Mouse (Mus musculus): ENCODE data around the gene Gm17087.

Gene Gm17087

GRCm38 (mm10) chr17:8541974-8542538 is 24.7 kb downstream of the Gm17087 start:
- no peak for DNase-seq

GRCm38 (mm10) chr17:8538102-8538501 is 28.6 kb downstream of the Gm17087 start:
- DNase-seq: no peak

GRCm38 (mm10) chr17:8536522-8536921 is 30.2 kb downstream of the Gm17087 start:
- no peak for DNase-seq

- no peak for DNase-seq
Measured at GRCm38 (mm10) chr17:8533828-8534227, 32.9 kb downstream of the Gm17087 start.

- peak; percentile 57 to 58 for DNase-seq
Measured at GRCm38 (mm10) chr17:8532609-8533008, 34.1 kb downstream of the Gm17087 start.

GRCm38 (mm10) chr17:8528641-8529040 is 38.1 kb downstream of the Gm17087 start:
- DNase-seq: peak; percentile 43 to 46

- peak; percentile 61 to 66 for DNase-seq
Measured at GRCm38 (mm10) chr17:8526815-8527261, 39.9 kb downstream of the Gm17087 start.

- peak; percentile 56 to 66 for DNase-seq
Measured at GRCm38 (mm10) chr17:8525971-8526740, 40.6 kb downstream of the Gm17087 start.

- peak; percentile 64 to 75 for DNase-seq
Measured at GRCm38 (mm10) chr17:8525225-8525721, 41.5 kb downstream of the Gm17087 start, which contains the start of gene Pde10a. Pde10a (plus strand) TSS chr17:8525372.

GRCm38 (mm10) chr17:8524387-8525165 is 42.2 kb downstream of the Gm17087 start:
- DNase-seq: peak; percentile 87 to 90

GRCm38 (mm10) chr17:8523986-8524385 is 42.8 kb downstream of the Gm17087 start:
- peak in 1 of 2 experiments; percentile 47 for DNase-seq

GRCm38 (mm10) chr17:8516006-8516405 is 50.7 kb downstream of the Gm17087 start:
- no peak for DNase-seq
